Mouse (Mus musculus) heart, postnatal 10 days (tissue): ENCODE results near the gene Mtus2. TPM values are rescaled to one million over a fixed set of nuclear protein-coding genes. Genes with fewer than 3 reads are reported as not detected.
"Not testable (repeated sequence)": the region's sequence is repeated elsewhere in the genome, so short reads cannot be mapped to it uniquely, and the experiment has no call there.

Source experiments
- DNase-seq, 2 experiments: peaks; one replicate each; pipeline ENCODE4 v3.0.0; 2021
- intact Hi-C: fragments of 180-260 bp; cut with DNase I; formaldehyde crosslinking; loops from one replicate; pipeline ENCODE4 v1.15.1; 2025
- total RNA-seq, 2 experiments: library from RNA; stranded (reverse); gene quantifications; 2 replicates each; pipeline ENCODE4 v1.2.3; 2021

Gene Mtus2
- total RNA-seq, 2 experiments from 2014 or later, result 88.3 to 114 TPM

GRCm38 (mm10) chr5:148325317-148325885, 368.3 kb downstream of the Mtus2 start:
- peak; percentile 59 to 77 for DNase-seq
- intact Hi-C loops, result loop anchor here (1.0 kb wide), 1 partner anchor 126 kb away; no protein-coding TSS in a partner anchor

GRCm38 (mm10) chr5:148326295-148326694, 369.2 kb downstream of the Mtus2 start:
- DNase-seq, intact Hi-C loops: not testable (repeated sequence)

- no peak for DNase-seq
- intact Hi-C loops, result no loop called here
Observed at GRCm38 (mm10) chr5:148328982-148329381, 371.9 kb downstream of the Mtus2 start.

GRCm38 (mm10) chr5:148331229-148331776, 374.2 kb downstream of the Mtus2 start:
- intact Hi-C loops, result loop anchor here (5.0 kb wide), 1 partner anchor 41 kb away; no protein-coding TSS in a partner anchor
- no peak for DNase-seq

- intact Hi-C loops, result loop anchor here (1.0 to 5.0 kb wide), 3 partner anchors 40 to 461 kb away; no protein-coding TSS in a partner anchor
- DNase-seq, result no peak
Observed at GRCm38 (mm10) chr5:148331926-148332621, 375.0 kb downstream of the Mtus2 start.

- intact Hi-C loops, result loop anchor here (1.0 to 5.0 kb wide), 3 partner anchors 40 to 461 kb away; no protein-coding TSS in a partner anchor
- peak; percentile 89 to 92 for DNase-seq
Observed at GRCm38 (mm10) chr5:148332622-148332974, 375.5 kb downstream of the Mtus2 start.

GRCm38 (mm10) chr5:148339126-148339525, 382.0 kb downstream of the Mtus2 start:
- intact Hi-C loops, result no loop called here
- DNase-seq, result no peak

GRCm38 (mm10) chr5:148342061-148342741, 385.1 kb downstream of the Mtus2 start:
- DNase-seq, result peak; percentile 78 to 79
- intact Hi-C loops, result loop anchor here (5.0 kb wide), 2 partner anchors 55 to 205 kb away; partner anchors contain the start of gene Slc7a1

GRCm38 (mm10) chr5:148344374-148344773, 387.3 kb downstream of the Mtus2 start:
- DNase-seq, result peak in 1 of 2 experiments; percentile 46
- intact Hi-C loops, result loop anchor here (5.0 kb wide), 2 partner anchors 53 to 203 kb away; partner anchors contain the start of gene Slc7a1

- intact Hi-C loops, result no loop called here
- no peak for DNase-seq
Observed at GRCm38 (mm10) chr5:148346543-148346942, 389.4 kb downstream of the Mtus2 start.

- DNase-seq, result peak; percentile 61 to 67
- intact Hi-C loops, result no loop called here
Observed at GRCm38 (mm10) chr5:148348153-148348552, 391.0 kb downstream of the Mtus2 start.

GRCm38 (mm10) chr5:148349327-148350011, 392.3 kb downstream of the Mtus2 start:
- intact Hi-C loops, result no loop called here
- DNase-seq, result no peak

GRCm38 (mm10) chr5:148353429-148353828, 396.3 kb downstream of the Mtus2 start:
- intact Hi-C loops, result no loop called here
- no peak for DNase-seq

- intact Hi-C loops, result no loop called here
- peak in 1 of 2 experiments; percentile 48 for DNase-seq
Observed at GRCm38 (mm10) chr5:148354536-148354935, 397.4 kb downstream of the Mtus2 start.

GRCm38 (mm10) chr5:148355822-148356221, 398.7 kb downstream of the Mtus2 start:
- DNase-seq, result no peak
- intact Hi-C loops, result no loop called here

GRCm38 (mm10) chr5:148357168-148357567, 400.0 kb downstream of the Mtus2 start:
- intact Hi-C loops, result no loop called here
- no peak for DNase-seq

GRCm38 (mm10) chr5:148359131-148359530, 402.0 kb downstream of the Mtus2 start:
- intact Hi-C loops, result no loop called here
- DNase-seq, result no peak

GRCm38 (mm10) chr5:148360922-148361758, 404.0 kb downstream of the Mtus2 start:
- intact Hi-C loops, result no loop called here
- DNase-seq, result peak; percentile 58 to 62

- DNase-seq, result no peak
- intact Hi-C loops, result no loop called here
Observed at GRCm38 (mm10) chr5:148361759-148362010, 404.6 kb downstream of the Mtus2 start.

GRCm38 (mm10) chr5:148362296-148362695, 405.2 kb downstream of the Mtus2 start:
- DNase-seq, result no peak
- intact Hi-C loops, result no loop called here
